ENCODE assay signal across 10 mouse cellular contexts in the genomic region with DNA sequence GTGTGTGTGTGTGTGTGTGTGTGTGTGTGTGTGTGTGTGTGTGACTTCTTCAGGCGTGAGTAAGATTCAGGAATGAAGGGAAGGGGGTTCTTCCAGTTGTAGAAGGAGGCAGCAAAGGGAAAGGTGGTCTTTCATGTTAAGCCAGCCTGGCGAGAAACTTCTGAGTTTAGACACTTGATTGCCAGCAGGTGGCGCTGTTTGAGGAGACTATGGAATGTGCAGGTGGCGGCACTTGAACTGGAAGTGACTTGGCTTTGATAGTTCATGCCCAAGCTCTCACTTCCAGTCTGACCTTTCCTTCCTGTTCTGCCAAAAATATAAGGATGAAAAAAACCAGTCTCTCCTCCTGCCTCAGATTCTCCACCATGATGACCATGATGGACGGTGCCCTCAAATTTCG.
DNase-seq lines count a peak whose midpoint lies in the region; ATAC-seq lines count a peak whose summit lies in the region.
"Had no signal": no experiment of that assay in that cellular context is flagged by ENCODE, and none has a peak within 500 bp of the region (broad histone marks: within the 10 kb centered on the region; RNA-seq: fewer than 3 reads in every experiment).

No protein-coding gene starts in this region.

- 67% methylated on average over 6 of the region's 6 CpGs for WGBS in hindbrain, embryonic 11.5 days
- 59% methylated on average over 6 of the region's 6 CpGs for WGBS in hindbrain, embryonic 14.5 days
- WGBS in embryonic facial prominence, embryonic 14.5 days, result 62% methylated on average over 6 of the region's 6 CpGs

- no peaks in the 10 kb centered on the region; the same call in 1 of the 2 replicates for H3K27me3 ChIP-seq in hindbrain, embryonic 11.5 days (ENCODE audit: control insufficient read depth, insufficient read depth, low read length)
- no peaks in the 10 kb centered on the region for H3K27me3 ChIP-seq in hindbrain, embryonic 14.5 days (ENCODE audit: control insufficient read depth, insufficient read depth, low read length)
- H3K27me3 ChIP-seq in embryonic facial prominence, embryonic 14.5 days (replicated peaks; ENCODE audit: control insufficient read depth, insufficient read depth, low read length), result no peaks in the 10 kb centered on the region
- H3K27me3 ChIP-seq: hindbrain, embryonic 15.5 days had no signal

- H3K9me3 ChIP-seq in hindbrain, embryonic 11.5 days (ENCODE audit: control insufficient read depth, low read length), result no peaks in the 10 kb centered on the region
- no peaks in the 10 kb centered on the region for H3K9me3 ChIP-seq in hindbrain, embryonic 14.5 days (ENCODE audit: control insufficient read depth, low read length)
- 0 out of 2 replicates have a peak, but pooled peaks cover 4% of the 10 kb centered on the region for H3K9me3 ChIP-seq in embryonic facial prominence, embryonic 14.5 days (ENCODE audit: control insufficient read depth, low read length)
- H3K9me3 ChIP-seq: hindbrain, embryonic 15.5 days had no signal

- no peak for ATAC-seq in hindbrain, embryonic 11.5 days (ENCODE audit: low FRiP score)
- ATAC-seq in hindbrain, embryonic 14.5 days (ENCODE audit: low FRiP score), result no peak
- ATAC-seq in embryonic facial prominence, embryonic 14.5 days (ENCODE audit: low read depth), result no peak
- no peak for ATAC-seq in activated CD4-positive, CD25-positive, alpha-beta regulatory T cell, adult 4 months

- no peak overlapping the region for H3K27ac ChIP-seq in hindbrain, embryonic 11.5 days (ENCODE audit: low read depth, low read length)
- H3K27ac ChIP-seq in hindbrain, embryonic 14.5 days, result no peak overlapping the region
- H3K27ac ChIP-seq in embryonic facial prominence, embryonic 14.5 days (replicated peaks; ENCODE audit: low read depth, low read length), result no peak overlapping the region
- H3K27ac ChIP-seq: hindbrain, embryonic 15.5 days had no signal

- H3K4me2 ChIP-seq in hindbrain, embryonic 11.5 days (replicated peaks; ENCODE audit: low read depth, low read length), result no peak overlapping the region
- no peak overlapping the region for H3K4me2 ChIP-seq in hindbrain, embryonic 14.5 days (replicated peaks)
- no peak overlapping the region for H3K4me2 ChIP-seq in embryonic facial prominence, embryonic 14.5 days (ENCODE audit: low read depth, low read length)
- H3K4me2 ChIP-seq: hindbrain, embryonic 15.5 days had no signal

- H3K4me1 ChIP-seq in hindbrain, embryonic 11.5 days (replicated peaks; ENCODE audit: control insufficient read depth, insufficient read depth, low read length), result no peaks in the 10 kb centered on the region
- H3K4me1 ChIP-seq in hindbrain, embryonic 14.5 days (replicated peaks; ENCODE audit: control insufficient read depth, insufficient read depth, low read length), result 0 out of 2 replicates have a peak, but pooled peaks cover 7% of the 10 kb centered on the region
- no peaks in the 10 kb centered on the region for H3K4me1 ChIP-seq in embryonic facial prominence, embryonic 14.5 days (ENCODE audit: control insufficient read depth, insufficient read depth, low read length)

- DNase-seq in hindbrain, embryonic 11.5 days (ENCODE audit: low spot score), result peak; percentile 60
- no peak for DNase-seq in hindbrain, embryonic 14.5 days (ENCODE audit: low spot score)
- DNase-seq in 3T3-L1 (ENCODE audit: low read depth, low spot score) (peak; percentile 2), ES-CJ7 (ENCODE audit: low read depth, low spot score) (peak; percentile 75), MN1 (ENCODE audit: low spot score) (no peak)
- DNase-seq in embryonic facial prominence, embryonic 14.5 days (ENCODE audit: low spot score), result peak; percentile 33
- DNase-seq in spleen, adult 12 weeks (ENCODE audit: low spot score), result no peak
- DNase-seq: thymus, adult 2 months had no signal

- no peaks in the 10 kb centered on the region for H3K36me3 ChIP-seq in hindbrain, embryonic 11.5 days (ENCODE audit: control insufficient read depth, insufficient read depth, low read length)
- no peaks in the 10 kb centered on the region for H3K36me3 ChIP-seq in hindbrain, embryonic 14.5 days (replicated peaks; ENCODE audit: control insufficient read depth, insufficient read depth)
- no peaks in the 10 kb centered on the region for H3K36me3 ChIP-seq in embryonic facial prominence, embryonic 14.5 days (ENCODE audit: control insufficient read depth, insufficient read depth, low read length)
- H3K36me3 ChIP-seq: hindbrain, embryonic 15.5 days had no signal

- no peak overlapping the region for H3K9ac ChIP-seq in hindbrain, embryonic 11.5 days (ENCODE audit: low read depth, low read length)
- no peak overlapping the region for H3K9ac ChIP-seq in hindbrain, embryonic 14.5 days
- H3K9ac ChIP-seq in embryonic facial prominence, embryonic 14.5 days (ENCODE audit: low read depth, low read length), result no peak overlapping the region
- H3K9ac ChIP-seq: hindbrain, embryonic 15.5 days had no signal

- no peak overlapping the region for H3K4me3 ChIP-seq in hindbrain, embryonic 11.5 days (ENCODE audit: low read depth, low read length)
- no peak overlapping the region for H3K4me3 ChIP-seq in hindbrain, embryonic 14.5 days (replicated peaks; ENCODE audit: low read length)
- H3K4me3 ChIP-seq in embryonic facial prominence, embryonic 14.5 days (ENCODE audit: low read depth, low read length), result no peak overlapping the region
- H3K4me3 ChIP-seq: hindbrain, embryonic 15.5 days had no signal

Comparison
In these comparisons a context has a peak if more than half of its experiments do, and no peak if none do; other contexts are left out.
1. DNase-seq: peak in hindbrain, embryonic 11.5 days (single experiment), 3T3-L1 (single experiment), ES-CJ7 (single experiment) and embryonic facial prominence, embryonic 14.5 days (single experiment); none in hindbrain, embryonic 14.5 days (single experiment), spleen, adult 12 weeks (single experiment) and MN1 (single experiment).